Mouse (Mus musculus): Measurements from ENCODE around the gene Cnnm4. TPM values are rescaled to one million over a fixed set of nuclear protein-coding genes. Genes with fewer than 3 reads are reported as not detected.
A peak's percentile ranks its signal among the peaks of the same experiment; 100 is the strongest.

Cnnm4 gene
- polyA plus RNA-seq, 1 experiment from 2014 or later, result 10.1 TPM

DNA sequence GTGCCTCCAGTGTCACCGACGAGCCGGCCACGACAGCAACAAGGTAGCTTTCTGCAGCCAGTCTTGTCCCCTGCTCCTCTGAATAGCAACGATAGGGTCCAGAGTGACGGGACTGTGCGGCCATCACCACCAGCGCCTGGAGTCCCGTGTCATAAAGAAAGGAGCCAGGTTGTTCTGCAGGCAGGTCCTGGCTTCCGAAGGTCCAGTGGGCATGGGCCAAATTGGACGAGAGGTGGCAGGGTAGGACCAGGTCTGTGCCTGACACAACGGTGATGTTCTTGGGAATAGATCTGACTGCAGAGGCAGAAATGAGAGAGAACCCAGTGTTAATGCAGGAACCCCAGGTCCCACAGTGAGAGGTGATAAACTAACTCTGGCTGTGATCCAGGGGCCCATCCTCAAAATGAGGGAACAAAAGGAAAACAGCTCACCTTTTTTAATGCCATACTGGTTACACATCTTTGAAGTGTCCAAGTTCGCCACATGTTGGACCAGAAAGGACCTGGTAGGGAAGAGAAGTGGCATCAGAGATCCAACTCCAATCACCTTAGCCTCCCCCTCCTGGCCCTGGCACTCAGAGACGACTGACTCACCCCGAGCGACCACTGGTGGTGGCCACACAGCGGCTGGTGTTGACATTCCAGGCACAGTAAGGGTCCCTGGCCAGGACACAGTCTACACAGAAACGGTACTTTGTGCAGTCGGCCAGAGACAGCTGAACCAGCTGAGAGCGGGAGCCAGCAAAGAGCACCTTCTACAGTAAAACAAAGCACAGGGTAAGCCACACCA lies 78.8 kb downstream of the Cnnm4 start:
- Histone ChIP-seq H3K36me3 (peaks cover 71% of the 10 kb centered on the region), H3K4me2 (replicated peaks) (no peak overlapping the region), H3K4me3 (no peak overlapping the region), H3K9ac (no peak overlapping the region), H3K9me3 (no peaks in the 10 kb centered on the region), H3K27ac (no peak overlapping the region), H3K4me1 (peaks cover 53% of the 10 kb centered on the region), H3K27me3 (replicated peaks) (no peaks in the 10 kb centered on the region)
- no peak for ATAC-seq (ENCODE audit: low FRiP score, low read depth)
- WGBS, result 80% methylated on average over 20 of the region's 20 CpGs

DNA sequence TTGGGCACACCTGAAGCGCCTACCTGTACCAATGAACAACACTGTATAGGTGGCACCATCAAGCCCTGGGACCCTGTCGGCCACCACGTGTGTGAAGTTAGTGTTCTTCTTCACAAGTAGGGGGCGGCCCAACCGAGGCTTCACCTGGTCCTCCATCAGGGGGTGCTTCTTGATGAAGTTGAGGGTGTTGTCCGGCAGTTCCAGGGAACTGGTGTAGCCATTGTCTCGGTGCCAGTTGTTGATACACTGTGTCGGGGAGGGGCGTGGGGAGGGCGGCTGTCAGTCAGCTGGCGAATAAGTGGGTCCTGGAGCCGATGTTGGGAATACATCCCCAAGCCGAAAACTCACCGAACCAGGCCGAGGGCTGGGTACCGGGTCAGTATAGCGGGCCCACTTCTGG lies 80.5 kb downstream of the Cnnm4 start:
- Histone ChIP-seq H3K27me3 (replicated peaks) (no peaks in the 10 kb centered on the region), H3K27ac (no peak overlapping the region)

DNA sequence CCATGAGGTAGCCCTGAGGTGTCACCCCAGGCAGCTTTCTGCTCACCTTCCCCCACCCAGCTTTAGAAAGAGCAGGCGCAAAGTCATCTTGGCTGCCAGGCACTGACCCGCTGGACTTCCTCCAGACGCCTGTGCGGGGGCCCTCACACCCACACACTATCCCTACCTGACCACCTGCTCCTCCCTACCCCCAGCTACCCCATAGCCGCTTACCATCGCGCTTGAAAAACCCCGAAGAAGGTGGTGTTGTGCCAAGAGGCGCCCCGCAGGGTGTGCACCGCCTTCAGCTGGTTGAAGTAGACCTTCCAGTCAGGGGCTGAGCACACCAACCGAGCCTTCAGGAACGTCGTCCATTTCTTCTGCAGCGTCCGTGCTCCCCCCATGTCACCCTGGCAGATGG lies 81.1 kb downstream of the Cnnm4 start:
- H3K27me3 ChIP-seq (replicated peaks), result no peaks in the 10 kb centered on the region
- no peak overlapping the region for H3K4me2 ChIP-seq (replicated peaks)
- H3K9me3 ChIP-seq, result no peaks in the 10 kb centered on the region
- no peak overlapping the region for H3K9ac ChIP-seq
- WGBS, result 91% methylated on average over 16 of the region's 16 CpGs
- no peak overlapping the region for H3K27ac ChIP-seq
- peaks cover 72% of the 10 kb centered on the region for H3K36me3 ChIP-seq
- ATAC-seq (ENCODE audit: low FRiP score, low read depth), result no peak
- no peak overlapping the region for H3K4me3 ChIP-seq
- H3K4me1 ChIP-seq, result peaks cover 52% of the 10 kb centered on the region

More for the DNA sequence above, 80.5 kb downstream of the Cnnm4 start:
- Histone ChIP-seq H3K9ac (no peak overlapping the region), H3K4me2 (replicated peaks) (no peak overlapping the region), H3K9me3 (no peaks in the 10 kb centered on the region), H3K4me1 (peaks cover 55% of the 10 kb centered on the region), H3K36me3 (peaks cover 72% of the 10 kb centered on the region), H3K4me3 (no peak overlapping the region)
- no peak for ATAC-seq (ENCODE audit: low FRiP score, low read depth)
- 91% methylated on average over 17 of the region's 17 CpGs for WGBS

DNA sequence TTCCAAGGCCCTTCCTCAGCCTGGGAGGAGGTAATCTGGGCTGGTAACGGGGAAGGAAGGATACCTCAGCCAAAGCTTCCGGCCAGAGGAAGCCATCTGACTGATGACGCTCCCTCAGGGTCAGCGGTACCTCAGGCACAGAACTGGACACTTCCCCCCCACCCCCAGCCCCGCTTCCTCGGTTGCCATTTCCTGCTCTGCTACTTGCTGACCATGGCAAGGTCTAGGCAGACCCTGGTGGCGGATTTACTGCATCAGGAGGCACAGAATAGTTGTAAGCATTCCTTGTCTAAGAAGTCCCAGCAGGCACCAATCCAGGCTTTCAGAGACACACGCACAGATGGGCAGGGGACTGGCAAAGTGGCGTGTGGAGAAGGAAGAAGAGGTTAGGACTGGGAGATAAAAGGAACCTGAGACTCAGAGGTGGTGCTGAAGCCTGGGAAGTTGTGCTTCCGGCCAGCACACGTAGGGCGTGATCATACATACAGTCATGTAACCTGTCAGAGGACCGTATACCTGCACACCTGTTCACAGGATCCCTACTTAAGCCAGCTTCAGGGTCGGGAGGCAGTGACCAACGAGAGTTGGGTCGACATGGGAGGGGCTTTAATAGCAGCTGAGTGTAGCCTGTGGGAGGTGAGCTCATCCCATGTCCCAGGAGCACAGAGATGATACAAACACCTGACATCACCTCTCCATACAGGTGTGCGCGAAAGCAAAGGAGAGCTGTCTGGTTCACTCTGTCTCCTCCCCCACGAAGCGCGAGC lies 83.4 kb downstream of the Cnnm4 start:
- 61% methylated on average over 21 of the region's 21 CpGs for WGBS
- Histone ChIP-seq H3K4me1 (peaks cover 44% of the 10 kb centered on the region), H3K9ac (peak overlapping the region; percentile 98), H3K27me3 (replicated peaks) (no peaks in the 10 kb centered on the region), H3K4me3 (peak overlapping the region; percentile 91), H3K27ac (0 out of 2 replicates have a peak overlapping the region, but pooled peaks have one; percentile 98), H3K9me3 (no peaks in the 10 kb centered on the region), H3K36me3 (peaks cover 55% of the 10 kb centered on the region), H3K4me2 (replicated peaks) (peak overlapping the region; percentile 95)
- no peak for ATAC-seq (ENCODE audit: low FRiP score, low read depth)

DNA sequence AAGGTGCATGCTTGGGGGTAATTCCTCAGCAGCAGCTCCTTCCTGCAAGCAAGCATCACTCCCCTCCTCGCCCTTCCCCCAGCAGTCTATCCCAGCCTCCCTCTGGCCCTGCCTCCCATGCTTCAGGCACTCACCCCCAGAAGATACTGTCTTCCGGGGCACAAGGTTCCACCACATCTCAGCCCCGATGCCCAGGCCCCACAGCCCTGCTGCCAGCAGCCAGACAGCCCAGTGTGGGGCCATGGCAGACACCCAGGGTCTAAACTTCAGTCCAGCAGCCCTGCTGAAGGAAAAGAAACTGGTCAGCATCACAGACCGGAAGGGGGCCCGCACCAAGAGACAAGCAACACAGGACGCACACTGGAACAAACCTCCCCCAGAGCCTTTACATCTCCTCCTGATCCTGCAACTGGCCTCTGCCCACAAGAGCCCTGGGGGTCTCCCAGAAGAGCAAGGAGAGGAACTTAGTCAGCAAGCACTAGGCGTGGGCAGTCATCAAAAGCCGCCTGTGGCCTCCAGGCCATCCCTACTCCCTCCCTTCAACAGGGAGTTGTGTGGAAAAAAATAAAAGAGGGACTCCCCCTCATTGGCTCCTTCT lies 84.5 kb downstream of the Cnnm4 start:
- Histone ChIP-seq H3K4me3 (peak overlapping the region; percentile 91), H3K27me3 (replicated peaks) (no peaks in the 10 kb centered on the region), H3K9ac (peak overlapping the region; percentile 98), H3K36me3 (peaks cover 44% of the 10 kb centered on the region), H3K27ac (peak overlapping the region; percentile 98), H3K4me1 (peaks cover 41% of the 10 kb centered on the region), H3K9me3 (no peaks in the 10 kb centered on the region), H3K4me2 (replicated peaks) (peak overlapping the region; percentile 95)
- 3% methylated on average over 8 of the region's 8 CpGs for WGBS
- ATAC-seq (ENCODE audit: low FRiP score, low read depth), result no peak

DNA sequence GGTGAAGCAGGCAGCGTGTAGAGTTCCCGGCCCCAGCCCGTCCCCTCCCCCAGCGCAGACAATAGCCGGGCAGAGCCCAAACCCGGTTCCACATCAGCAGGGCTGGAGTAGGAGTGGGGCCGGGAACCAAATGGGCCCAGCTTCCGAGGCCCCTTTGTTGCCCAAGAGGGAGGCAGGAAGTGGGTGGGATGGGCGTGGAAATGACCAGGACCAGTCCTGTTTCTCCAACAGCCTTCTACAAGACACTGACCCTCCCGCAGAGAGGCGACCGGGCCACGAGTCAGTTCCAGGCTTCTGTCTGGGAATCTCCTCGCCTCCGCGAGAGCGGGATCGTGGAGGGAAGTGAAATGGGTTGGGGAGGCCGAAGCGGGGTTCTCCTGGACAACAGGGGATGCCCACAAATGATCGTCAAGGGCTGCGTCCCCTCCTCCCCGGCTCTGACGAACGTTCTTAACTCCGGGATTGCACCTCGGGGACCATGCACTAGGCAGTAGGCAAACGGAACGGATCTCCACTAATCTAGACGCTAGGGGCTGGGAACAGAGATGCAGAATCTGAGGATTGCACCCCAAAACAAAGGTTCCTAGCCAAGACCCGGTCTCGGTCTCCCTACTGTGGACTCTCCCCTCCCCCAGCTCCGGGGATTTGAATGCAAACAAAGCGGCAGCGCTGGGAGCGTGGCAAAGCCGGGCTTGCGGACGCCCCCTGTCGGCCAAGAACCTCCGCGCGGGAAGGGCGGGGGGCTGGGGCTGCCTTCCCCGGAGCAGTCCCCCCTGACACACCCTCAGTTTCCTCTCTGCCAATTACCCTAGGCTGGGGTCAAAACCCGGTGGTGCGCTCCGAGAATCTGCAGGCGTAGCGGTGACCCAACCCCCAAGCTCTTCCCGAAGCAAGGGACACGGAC lies 85.4 kb downstream of the Cnnm4 start:
- Histone ChIP-seq H3K36me3 (peaks cover 35% of the 10 kb centered on the region), H3K9me3 (no peaks in the 10 kb centered on the region), H3K4me3 (peak overlapping the region; percentile 91), H3K27me3 (replicated peaks) (no peaks in the 10 kb centered on the region), H3K9ac (peak overlapping the region; percentile 98), H3K4me1 (peaks cover 39% of the 10 kb centered on the region), H3K27ac (peak overlapping the region; percentile 98), H3K4me2 (replicated peaks) (peak overlapping the region; percentile 95)
- ATAC-seq (ENCODE audit: low FRiP score, low read depth), result peak; percentile 80
- WGBS, result under 1% methylated on average over 52 of the region's 52 CpGs

DNA sequence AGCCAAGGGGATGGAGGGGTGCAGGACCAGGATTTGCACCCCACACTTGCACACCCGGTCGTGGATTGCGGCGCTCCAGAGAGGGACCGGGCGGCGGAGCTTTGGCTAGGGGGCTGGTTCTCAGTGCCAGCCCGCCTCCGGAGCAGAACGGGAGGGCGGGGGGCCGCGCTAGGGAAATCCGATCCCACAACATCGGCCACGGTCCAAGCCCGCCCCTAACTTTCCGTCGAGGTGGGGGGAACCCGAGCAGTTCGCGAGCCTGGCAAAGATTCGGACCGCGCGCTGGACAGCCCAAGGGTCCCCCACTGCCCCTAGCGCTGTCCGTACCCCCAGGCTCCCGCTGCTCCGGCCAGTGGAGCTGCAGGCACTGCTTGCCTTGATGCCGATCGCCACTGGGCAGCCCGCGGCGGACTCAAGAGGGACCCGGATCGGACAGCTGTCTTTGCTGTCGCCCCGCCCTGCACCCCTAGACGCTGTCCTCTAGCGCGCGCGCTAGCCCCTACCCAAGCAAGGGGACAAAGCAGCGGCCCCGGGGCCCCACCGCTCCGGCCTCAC lies 86.1 kb downstream of the Cnnm4 start:
- peak; percentile 50 for ATAC-seq (ENCODE audit: low FRiP score, low read depth)
- peak overlapping the region; percentile 91 for H3K4me3 ChIP-seq
- H3K27me3 ChIP-seq (replicated peaks), result no peaks in the 10 kb centered on the region
- peak overlapping the region; percentile 98 for H3K9ac ChIP-seq
- peaks cover 39% of the 10 kb centered on the region for H3K4me1 ChIP-seq
- H3K4me2 ChIP-seq (replicated peaks), result peak overlapping the region; percentile 95
- WGBS, result under 1% methylated on average over 48 of the region's 48 CpGs
- no peaks in the 10 kb centered on the region for H3K9me3 ChIP-seq
- peak overlapping the region; percentile 98 for H3K27ac ChIP-seq
- peaks cover 28% of the 10 kb centered on the region for H3K36me3 ChIP-seq

Small RNA genes within 50 kb of the gene (microRNA-seq; reads per million reads assigned to microRNA genes)
- gene Gm47280, result not detected

Other genes with a start within 250 kb of the Cnnm4 start
- gene Uggt1, start 226.9 kb upstream of the Cnnm4 start, polyA plus RNA-seq (2016; fragmentation: Nextera tagmentation; extraction: Ambion mirVana), result 53.1 and 54.8 TPM in 2 replicates
- gene Neurl3, start 196.9 kb upstream of the Cnnm4 start, polyA plus RNA-seq (2016; fragmentation: Nextera tagmentation; extraction: Ambion mirVana), result 0.51 and 1.2 TPM in 2 replicates
- gene Arid5a, start 163.9 kb upstream of the Cnnm4 start, polyA plus RNA-seq (2016; fragmentation: Nextera tagmentation; extraction: Ambion mirVana), result 4.1 and 5.2 TPM in 2 replicates
- gene Kansl3, start 102.4 kb upstream of the Cnnm4 start, polyA plus RNA-seq (2016; fragmentation: Nextera tagmentation; extraction: Ambion mirVana), result 44.0 and 45.3 TPM in 2 replicates
- gene Fer1l5, start 99.3 kb upstream of the Cnnm4 start, polyA plus RNA-seq (2016; fragmentation: Nextera tagmentation; extraction: Ambion mirVana), result 1.7 and 2.1 TPM in 2 replicates
- gene Lman2l, start 26.3 kb upstream of the Cnnm4 start, polyA plus RNA-seq (2016; fragmentation: Nextera tagmentation; extraction: Ambion mirVana), result 71.2 and 73.2 TPM in 2 replicates
- gene Cnnm3, start 40.2 kb downstream of the Cnnm4 start, polyA plus RNA-seq (2016; fragmentation: Nextera tagmentation; extraction: Ambion mirVana), result 3.7 and 5.3 TPM in 2 replicates
- 16.4 and 16.6 TPM in 2 replicates for gene Ankrd23, start 65.3 kb downstream of the Cnnm4 start, polyA plus RNA-seq (2016; fragmentation: Nextera tagmentation; extraction: Ambion mirVana)
- 1.0 TPM in 1 of 2 replicates, not detected in the other for gene Gm42417, start 67.8 kb downstream of the Cnnm4 start, polyA plus RNA-seq (2016; fragmentation: Nextera tagmentation; extraction: Ambion mirVana)
- gene Ankrd39, start 75.8 kb downstream of the Cnnm4 start, polyA plus RNA-seq (2016; fragmentation: Nextera tagmentation; extraction: Ambion mirVana), result 18.6 and 19.5 TPM in 2 replicates
- 35.4 and 38.2 TPM in 2 replicates for gene Sema4c, start 86.7 kb downstream of the Cnnm4 start, polyA plus RNA-seq (2016; fragmentation: Nextera tagmentation; extraction: Ambion mirVana)
- 0.33 and 0.48 TPM in 2 replicates for gene Fam178b, start 211.6 kb downstream of the Cnnm4 start, polyA plus RNA-seq (2016; fragmentation: Nextera tagmentation; extraction: Ambion mirVana)
- gene Cox5b, start 219.8 kb downstream of the Cnnm4 start, polyA plus RNA-seq (2016; fragmentation: Nextera tagmentation; extraction: Ambion mirVana), result 532 and 537 TPM in 2 replicates
- 0.42 TPM in 1 of 2 replicates, not detected in the other for gene 4933424G06Rik, start 238.5 kb downstream of the Cnnm4 start, polyA plus RNA-seq (2016; fragmentation: Nextera tagmentation; extraction: Ambion mirVana)
- gene Actr1b, start 242.8 kb downstream of the Cnnm4 start, polyA plus RNA-seq (2016; fragmentation: Nextera tagmentation; extraction: Ambion mirVana), result 119 and 131 TPM in 2 replicates

Measured in neural tube, embryonic 12.5 days (tissue).